Mouse (Mus musculus): Measurements from ENCODE around the gene Armc2. TPM values are rescaled to one million over a fixed set of nuclear protein-coding genes. Genes with fewer than 3 reads are reported as not detected.
A peak's percentile ranks its signal among the peaks of the same experiment; 100 is the strongest.

Armc2 gene
- polyA plus RNA-seq, 1 experiment from 2014 or later, result 2.0 TPM

GRCm38 (mm10) chr10:41893433-41894411 lies 124.5 kb downstream of the Armc2 start:
- H3K4me2 ChIP-seq, result no peak overlapping the region
- H3K4me3 ChIP-seq (replicated peaks), result no peak overlapping the region
- 43% methylated on average over 4 of the region's 4 CpGs for WGBS
- H3K4me1 ChIP-seq, result peaks cover 10% of the 10 kb centered on the region; the same call in 1 of the 2 replicates
- H3K9ac ChIP-seq, result no peak overlapping the region
- ATAC-seq (ENCODE audit: insufficient read depth, low FRiP score, low read depth), result no peak
- no peaks in the 10 kb centered on the region for H3K27me3 ChIP-seq (replicated peaks)
- no peaks in the 10 kb centered on the region for H3K9me3 ChIP-seq
- H3K36me3 ChIP-seq, result peaks cover 6% of the 10 kb centered on the region
- H3K27ac ChIP-seq, result peak overlapping the region; percentile 50

DNA sequence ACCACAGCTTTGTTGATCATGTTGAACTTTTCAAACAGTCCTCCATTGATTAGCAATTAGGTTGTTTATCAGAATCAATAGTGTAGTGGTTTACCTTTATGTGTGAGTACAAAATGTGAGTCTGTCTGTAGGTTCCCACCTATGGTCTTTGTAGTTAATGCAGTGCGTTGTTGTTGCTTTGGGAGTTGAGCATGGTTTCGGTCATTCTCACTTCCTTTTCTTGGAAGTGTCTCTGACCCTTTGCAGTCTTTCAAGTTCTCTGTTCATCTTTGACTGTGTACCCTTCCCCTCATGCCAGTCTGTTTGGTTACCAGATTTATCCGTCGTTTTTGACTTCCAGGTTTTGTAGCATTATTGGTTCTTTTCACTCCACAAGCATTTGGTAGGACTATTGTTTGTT lies 126.9 kb downstream of the Armc2 start:
- H3K4me3 ChIP-seq (replicated peaks), result no peak overlapping the region
- no peak for ATAC-seq (ENCODE audit: insufficient read depth, low FRiP score, low read depth)
- H3K4me1 ChIP-seq, result peaks cover 13% of the 10 kb centered on the region
- no peak overlapping the region for H3K9ac ChIP-seq
- H3K27me3 ChIP-seq (replicated peaks), result no peaks in the 10 kb centered on the region
- H3K9me3 ChIP-seq, result no peaks in the 10 kb centered on the region
- no peaks in the 10 kb centered on the region for H3K36me3 ChIP-seq
- H3K4me2 ChIP-seq, result no peak overlapping the region
- no peak overlapping the region for H3K27ac ChIP-seq
- WGBS, result 81% methylated on average over 4 of the region's 4 CpGs

GRCm38 (mm10) chr10:41890537-41890936 lies 127.7 kb downstream of the Armc2 start:
- no peaks in the 10 kb centered on the region for H3K36me3 ChIP-seq
- H3K27ac ChIP-seq, result no peak overlapping the region
- H3K9ac ChIP-seq, result no peak overlapping the region
- H3K4me1 ChIP-seq, result peaks cover 13% of the 10 kb centered on the region
- H3K27me3 ChIP-seq (replicated peaks), result no peaks in the 10 kb centered on the region
- no peaks in the 10 kb centered on the region for H3K9me3 ChIP-seq
- H3K4me2 ChIP-seq, result no peak overlapping the region
- H3K4me3 ChIP-seq (replicated peaks), result no peak overlapping the region
- no peak for ATAC-seq (ENCODE audit: insufficient read depth, low FRiP score, low read depth)

GRCm38 (mm10) chr10:41889566-41889965 lies 128.7 kb downstream of the Armc2 start:
- H3K36me3 ChIP-seq, result no peaks in the 10 kb centered on the region
- H3K4me3 ChIP-seq (replicated peaks), result no peak overlapping the region
- no peak overlapping the region for H3K27ac ChIP-seq
- H3K9me3 ChIP-seq, result no peaks in the 10 kb centered on the region
- peaks cover 12% of the 10 kb centered on the region for H3K4me1 ChIP-seq
- no peaks in the 10 kb centered on the region for H3K27me3 ChIP-seq (replicated peaks)
- H3K9ac ChIP-seq, result no peak overlapping the region
- no peak overlapping the region for H3K4me2 ChIP-seq
- ATAC-seq (ENCODE audit: insufficient read depth, low FRiP score, low read depth), result no peak
- 59% methylated on average over 5 of the region's 5 CpGs for WGBS

- Histone ChIP-seq H3K4me2 (peak overlapping the region; percentile 90), H3K4me1 (peaks cover 7% of the 10 kb centered on the region), H3K9ac (no peak overlapping the region), H3K36me3 (no peaks in the 10 kb centered on the region), H3K27me3 (replicated peaks) (no peaks in the 10 kb centered on the region), H3K9me3 (no peaks in the 10 kb centered on the region), H3K27ac (no peak overlapping the region), H3K4me3 (replicated peaks) (no peak overlapping the region; the same call in 1 of the 2 replicates)
- ATAC-seq (ENCODE audit: insufficient read depth, low FRiP score, low read depth), result no peak
- 43% methylated on average over 4 of the region's 4 CpGs for WGBS
Observed at GRCm38 (mm10) chr10:41888365-41888941, 129.8 kb downstream of the Armc2 start.

- peak; percentile 96 for ATAC-seq (ENCODE audit: insufficient read depth, low FRiP score, low read depth)
- WGBS, result under 1% methylated on average over 65 of the region's 65 CpGs
- H3K4me1 ChIP-seq, result peaks cover 7% of the 10 kb centered on the region
Observed at GRCm38 (mm10) chr10:41887080-41887821, 131.0 kb downstream of the Armc2 start.

GRCm38 (mm10) chr10:41883741-41884575 lies 134.3 kb downstream of the Armc2 start:
- 54% methylated on average over 8 of the region's 8 CpGs for WGBS
- no peak overlapping the region; the same call in 1 of the 2 replicates for H3K27ac ChIP-seq

More at GRCm38 (mm10) chr10:41887080-41887821, 131.0 kb downstream of the Armc2 start:
- peak overlapping the region; percentile 89 for H3K27ac ChIP-seq
- H3K36me3 ChIP-seq, result no peaks in the 10 kb centered on the region
- peak overlapping the region; percentile 90 for H3K4me2 ChIP-seq
- peak overlapping the region; percentile 69 for H3K9ac ChIP-seq
- peak overlapping the region; percentile 64 for H3K4me3 ChIP-seq (replicated peaks)
- H3K9me3 ChIP-seq, result no peaks in the 10 kb centered on the region
- no peaks in the 10 kb centered on the region for H3K27me3 ChIP-seq (replicated peaks)

DNA sequence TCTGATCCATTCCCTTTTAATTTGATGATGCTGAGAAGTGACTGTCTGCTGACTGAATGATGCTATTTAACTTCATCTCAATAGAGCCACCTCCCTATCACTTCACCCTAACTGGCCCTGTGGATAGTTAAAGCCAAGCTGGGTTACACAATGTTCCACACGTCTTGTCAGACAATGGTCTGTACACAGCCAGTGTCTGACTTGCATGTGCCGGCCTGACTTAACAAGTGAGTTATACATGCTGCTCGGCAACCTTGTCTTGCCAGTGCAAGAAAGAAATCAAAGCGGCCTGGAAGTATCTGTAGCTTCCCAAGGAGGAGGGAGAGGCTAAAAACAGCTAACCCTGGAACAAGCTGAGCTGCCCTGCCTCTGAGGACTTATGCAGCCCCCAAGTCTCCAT lies 136.8 kb downstream of the Armc2 start:
- no peak overlapping the region for H3K9ac ChIP-seq
- no peaks in the 10 kb centered on the region for H3K36me3 ChIP-seq
- no peak for ATAC-seq (ENCODE audit: insufficient read depth, low FRiP score, low read depth)
- 43% methylated on average over 4 of the region's 4 CpGs for WGBS
- no peak overlapping the region for H3K4me3 ChIP-seq (replicated peaks)
- H3K27ac ChIP-seq, result peak overlapping the region; percentile 27
- H3K27me3 ChIP-seq (replicated peaks), result no peaks in the 10 kb centered on the region
- no peaks in the 10 kb centered on the region; the same call in 1 of the 2 replicates for H3K4me1 ChIP-seq
- H3K9me3 ChIP-seq, result no peaks in the 10 kb centered on the region
- H3K4me2 ChIP-seq, result no peak overlapping the region

More at GRCm38 (mm10) chr10:41883741-41884575, 134.3 kb downstream of the Armc2 start:
- H3K4me1 ChIP-seq, result peaks cover 4% of the 10 kb centered on the region
- no peak overlapping the region for H3K4me2 ChIP-seq
- H3K9me3 ChIP-seq, result no peaks in the 10 kb centered on the region
- no peak for ATAC-seq (ENCODE audit: insufficient read depth, low FRiP score, low read depth)
- no peak overlapping the region for H3K9ac ChIP-seq
- no peak overlapping the region for H3K4me3 ChIP-seq (replicated peaks)
- H3K27me3 ChIP-seq (replicated peaks), result no peaks in the 10 kb centered on the region
- no peaks in the 10 kb centered on the region for H3K36me3 ChIP-seq

DNA sequence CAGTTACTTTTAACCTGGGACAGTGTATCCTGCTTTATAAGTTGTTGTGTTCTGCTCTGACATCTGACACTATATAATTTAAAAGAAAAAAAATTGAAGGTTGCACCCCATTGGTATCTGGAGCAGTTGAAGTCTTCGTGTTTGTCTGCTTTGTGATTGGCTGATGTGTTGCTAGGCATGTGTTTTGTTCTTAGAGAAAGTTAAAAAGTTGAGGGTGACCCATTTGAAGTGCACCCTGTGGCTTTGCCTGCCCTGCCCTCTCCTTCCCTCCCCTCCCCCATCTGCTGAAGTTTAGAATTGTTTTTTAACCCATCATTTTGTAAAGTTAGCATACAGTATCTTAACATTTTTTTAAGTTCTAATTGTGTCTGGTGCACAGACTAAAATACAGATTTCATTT lies 137.5 kb downstream of the Armc2 start:
- ATAC-seq (ENCODE audit: insufficient read depth, low FRiP score, low read depth), result no peak
- Histone ChIP-seq H3K9ac (no peak overlapping the region), H3K4me3 (replicated peaks) (no peak overlapping the region), H3K27me3 (replicated peaks) (no peaks in the 10 kb centered on the region), H3K27ac (no peak overlapping the region), H3K4me2 (no peak overlapping the region), H3K36me3 (no peaks in the 10 kb centered on the region), H3K9me3 (no peaks in the 10 kb centered on the region), H3K4me1 (no peaks in the 10 kb centered on the region; the same call in 1 of the 2 replicates)
- 33% methylated on average over 1 of the region's 1 CpGs for WGBS

DNA sequence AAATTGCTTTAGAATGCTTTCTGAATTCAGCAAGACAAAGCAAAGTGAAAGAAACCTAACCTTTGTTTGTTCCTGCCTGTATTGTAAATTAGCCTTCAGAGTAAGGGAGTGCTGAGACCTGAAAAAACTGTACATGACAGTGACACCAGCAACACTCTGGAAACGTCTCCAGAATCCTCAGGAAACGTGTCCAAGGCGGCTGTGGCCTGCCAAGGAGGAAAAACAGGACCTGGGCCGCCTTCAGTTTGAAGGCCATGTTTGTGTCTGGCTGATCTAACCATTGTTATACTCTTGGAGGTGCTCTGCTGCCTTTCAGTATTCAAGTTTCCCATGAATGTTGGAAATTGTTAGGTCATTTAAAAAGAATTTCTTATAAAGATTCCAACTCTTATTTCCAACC lies 138.0 kb downstream of the Armc2 start:
- Histone ChIP-seq H3K27ac (peak overlapping the region; percentile 45; the same call in 1 of the 2 replicates), H3K9ac (no peak overlapping the region), H3K9me3 (no peaks in the 10 kb centered on the region), H3K27me3 (replicated peaks) (no peaks in the 10 kb centered on the region), H3K36me3 (no peaks in the 10 kb centered on the region), H3K4me1 (no peaks in the 10 kb centered on the region; the same call in 1 of the 2 replicates), H3K4me2 (no peak overlapping the region), H3K4me3 (replicated peaks) (no peak overlapping the region)
- no peak for ATAC-seq (ENCODE audit: insufficient read depth, low FRiP score, low read depth)
- WGBS, result 35% methylated on average over 4 of the region's 4 CpGs

GRCm38 (mm10) chr10:41879675-41880074 lies 138.6 kb downstream of the Armc2 start:
- no peak overlapping the region for H3K4me2 ChIP-seq
- no peaks in the 10 kb centered on the region for H3K36me3 ChIP-seq
- H3K27me3 ChIP-seq (replicated peaks), result no peaks in the 10 kb centered on the region
- WGBS, result 75% methylated on average over 1 of the region's 1 CpGs
- no peaks in the 10 kb centered on the region; the same call in 1 of the 2 replicates for H3K4me1 ChIP-seq
- no peak overlapping the region for H3K27ac ChIP-seq
- H3K9me3 ChIP-seq, result no peaks in the 10 kb centered on the region
- no peak overlapping the region for H3K4me3 ChIP-seq (replicated peaks)
- H3K9ac ChIP-seq, result no peak overlapping the region
- no peak for ATAC-seq (ENCODE audit: insufficient read depth, low FRiP score, low read depth)

Data from stomach, embryonic 15.5 days (tissue).